In genomic region chr9:48980781-48981180, GRCm38 (mm10) we compare ENCODE assay signal across 32 mouse cellular contexts. TPM values are rescaled to one million over a fixed set of nuclear protein-coding genes. Genes with fewer than 3 reads are reported as not detected.
DNase-seq lines count a peak whose midpoint lies in the region; ATAC-seq and TF ChIP-seq lines count a peak whose summit lies in the region.
"Had no signal": no experiment of that assay in that cellular context is flagged by ENCODE, and none has a peak within 500 bp of the region (broad histone marks: within the 10 kb centered on the region; RNA-seq: fewer than 3 reads in every experiment).

No protein-coding gene starts in this region.

- TF ChIP-seq EP300 in heart, postnatal 0 days (IDR thresholded peaks at IDR 0.05; ENCODE audit: low read depth): no peak

- no peak overlapping the region; the same call in 1 of the 2 replicates for H3K4me2 ChIP-seq in heart, embryonic 11.5 days
- H3K4me2 ChIP-seq in heart, embryonic 16.5 days (ENCODE audit: low read depth, low read length): no peak overlapping the region
- H3K4me2 ChIP-seq in heart, postnatal 0 days (ENCODE audit: low read depth, low read length): no peak overlapping the region
- H3K4me2 ChIP-seq: forebrain, embryonic 13.5 days; hindbrain, embryonic 14.5 days; limb, embryonic 15.5 days; lung, embryonic 14.5 days had no signal

- no peak for ATAC-seq in heart, embryonic 11.5 days (replicated peaks; ENCODE audit: insufficient number of reproducible peaks, low FRiP score, low TSS enrichment)
- ATAC-seq in heart, embryonic 16.5 days (replicated peaks; ENCODE audit: extremely low read depth, insufficient read depth, low FRiP score): no peak
- no peak for ATAC-seq in heart, postnatal 0 days (ENCODE audit: insufficient read depth, low read depth)
- no peak for ATAC-seq in granulocyte monocyte progenitor cell, adult 5-6 weeks (replicated peaks; ENCODE audit: poor library complexity, severe bottlenecking)
- ATAC-seq: forebrain, embryonic 13.5 days; inflammation-experienced regulatory T-cells, adult 6 months; Patski had no signal

- no peak for DNase-seq in heart, postnatal 10 days
- no peak for DNase-seq in heart, adult 8-10 months (ENCODE audit: low spot score)
- peak; percentile 56 for DNase-seq in CD4-positive helper T cell, adult 2 months (ENCODE audit: low read depth, low spot score)
- DNase-seq in heart, postnatal 0 days (ENCODE audit: low spot score): peak; percentile 27
- DNase-seq: adrenal gland, postnatal 10 days; cerebellum, adult 9-10 months; cerebellum, postnatal 36 days; gastrocnemius, postnatal 25 days; kidney, adult 11 months; kidney, postnatal 14 days; layer of hippocampus, adult 9-11 months; lung, embryonic 14.5 days; lung, postnatal 14 days; midbrain, embryonic 14.5 days; right cerebral cortex, adult 18-20 months; thymus, postnatal 14 days had no signal

- peak overlapping the region; percentile 68 for H3K27ac ChIP-seq in heart, embryonic 11.5 days (ENCODE audit: low read depth, low read length)
- H3K27ac ChIP-seq in heart, embryonic 16.5 days (ENCODE audit: low read length): peak overlapping the region; percentile 70
- H3K27ac ChIP-seq in heart, postnatal 0 days (ENCODE audit: low read depth): peak overlapping the region; percentile 73
- H3K27ac ChIP-seq: forebrain, embryonic 13.5 days; hindbrain, embryonic 14.5 days; limb, embryonic 10.5 days; limb, embryonic 15.5 days; liver, embryonic 14.5 days had no signal

- no peaks in the 10 kb centered on the region for H3K9me3 ChIP-seq in heart, embryonic 11.5 days (replicated peaks; ENCODE audit: control insufficient read depth, low read length)
- no peaks in the 10 kb centered on the region for H3K9me3 ChIP-seq in heart, embryonic 16.5 days (replicated peaks; ENCODE audit: control insufficient read depth, low read length)
- no peaks in the 10 kb centered on the region for H3K9me3 ChIP-seq in heart, postnatal 0 days (replicated peaks; ENCODE audit: control insufficient read depth, low read length)
- H3K9me3 ChIP-seq: forebrain, embryonic 13.5 days; G1E; limb, embryonic 10.5 days; limb, embryonic 15.5 days had no signal

- intact Hi-C loops in heart, postnatal 10 days (cut with DNase I): loop anchor here (10.0 kb wide), 2 partner anchors 256 to 486 kb away; partner anchors contain the start of genes Gm5617 and Rbm7

- H3K36me3 ChIP-seq in heart, embryonic 11.5 days (ENCODE audit: control insufficient read depth, insufficient read depth, low read length): no peaks in the 10 kb centered on the region
- H3K36me3 ChIP-seq in heart, embryonic 16.5 days (ENCODE audit: control insufficient read depth, insufficient read depth): no peaks in the 10 kb centered on the region
- no peaks in the 10 kb centered on the region for H3K36me3 ChIP-seq in heart, postnatal 0 days (replicated peaks; ENCODE audit: control insufficient read depth, insufficient read depth, low read length)
- H3K36me3 ChIP-seq: G1E; limb, embryonic 15.5 days had no signal

- 58% methylated on average over 3 of the region's 3 CpGs for WGBS in heart, embryonic 11.5 days (ENCODE audit: insufficient replicate concordance)
- WGBS in heart, embryonic 16.5 days: 29% methylated on average over 3 of the region's 3 CpGs
- 12% methylated on average over 3 of the region's 3 CpGs for WGBS in heart, postnatal 0 days

- H3K27me3 ChIP-seq in heart, embryonic 11.5 days (ENCODE audit: control insufficient read depth, insufficient read depth, low read length): no peaks in the 10 kb centered on the region
- no peaks in the 10 kb centered on the region for H3K27me3 ChIP-seq in heart, embryonic 16.5 days (ENCODE audit: control insufficient read depth, insufficient read depth, low read length)
- H3K27me3 ChIP-seq in heart, postnatal 0 days (ENCODE audit: control insufficient read depth, insufficient read depth, low read length): no peaks in the 10 kb centered on the region
- H3K27me3 ChIP-seq: forebrain, embryonic 13.5 days; limb, embryonic 15.5 days; Patski had no signal

- TF ChIP-seq CTCF in heart, postnatal 0 days (IDR thresholded peaks at IDR 0.05; ENCODE audit: low read depth): no peak

- H3K4me1 ChIP-seq in heart, embryonic 11.5 days (ENCODE audit: control insufficient read depth, insufficient read depth, low read length): peaks cover 10% of the 10 kb centered on the region
- peaks cover 2% of the 10 kb centered on the region for H3K4me1 ChIP-seq in heart, embryonic 16.5 days (ENCODE audit: control insufficient read depth, insufficient read depth, low read length)
- peaks cover 9% of the 10 kb centered on the region; the same call in 1 of the 2 replicates for H3K4me1 ChIP-seq in heart, postnatal 0 days (ENCODE audit: control insufficient read depth, insufficient read depth)

- no peak overlapping the region for H3K4me3 ChIP-seq in heart, embryonic 11.5 days (ENCODE audit: low read depth, low read length)
- no peak overlapping the region for H3K4me3 ChIP-seq in heart, embryonic 16.5 days (ENCODE audit: low read length)
- no peak overlapping the region for H3K4me3 ChIP-seq in heart, postnatal 0 days (ENCODE audit: low read depth, low read length)
- H3K4me3 ChIP-seq: forebrain, embryonic 13.5 days; limb, embryonic 10.5 days; limb, embryonic 15.5 days had no signal

- no peak overlapping the region for H3K9ac ChIP-seq in heart, embryonic 11.5 days (ENCODE audit: low read depth, low read length)
- no peak overlapping the region for H3K9ac ChIP-seq in heart, embryonic 16.5 days (ENCODE audit: low read length)
- no peak overlapping the region for H3K9ac ChIP-seq in heart, postnatal 0 days (replicated peaks; ENCODE audit: low read depth, low read length)
- H3K9ac ChIP-seq: forebrain, embryonic 13.5 days; hindbrain, embryonic 14.5 days; limb, embryonic 15.5 days; liver, embryonic 14.5 days; lung, embryonic 14.5 days had no signal

RNA-seq across cellular contexts. Expression of gene Usp28, which starts 4.4 kb away (rescaled TPM):
- 106 and 119 TPM in 2 replicates for polyA plus RNA-seq in heart, embryonic 11.5 days (2014; fragmentation: Nextera tagmentation; extraction: Ambion mirVana)
- 100 to 1,000 TPM; 161 to 198 TPM for total RNA-seq in heart, postnatal 10 days (2021)
- 119 and 121 TPM in 2 replicates for polyA plus RNA-seq in heart, embryonic 16.5 days (2015; fragmentation: Nextera tagmentation; extraction: Ambion mirVana)
- total RNA-seq in heart, adult 8-10 months (2022): 100 to 1,000 TPM; 120 to 141 (median 134) TPM
- 102 and 136 TPM in 2 replicates for total RNA-seq in heart, postnatal 0 days (2014; rRNA removed; ENCODE audit: low replicate concordance)
- 87.2 and 93.1 TPM in 2 replicates for polyA plus RNA-seq in heart, postnatal 0 days (2015; fragmentation: Nextera tagmentation; extraction: Ambion mirVana)
- 16.5 and 17.2 TPM in 2 replicates for total RNA-seq in granulocyte monocyte progenitor cell, adult 5-6 weeks (2014; fragmentation: Nextera tagmentation)
- total RNA-seq in granulocyte monocyte progenitor cell, adult 5-6 weeks (2017): 10.0 and 17.4 TPM in 2 replicates

RNA-seq across cellular contexts. Expression of gene Htr3b, which starts 16.0 kb away (rescaled TPM):
- not detected in 2 replicates for polyA plus RNA-seq in heart, embryonic 11.5 days (2014; fragmentation: Nextera tagmentation; extraction: Ambion mirVana)
- total RNA-seq in heart, postnatal 10 days (2021): not detected
- polyA plus RNA-seq in heart, embryonic 16.5 days (2015; fragmentation: Nextera tagmentation; extraction: Ambion mirVana): 0.07 and 0.08 TPM in 2 replicates
- total RNA-seq in heart, adult 8-10 months (2022): not detected
- total RNA-seq in heart, postnatal 0 days (2014; rRNA removed; ENCODE audit: low replicate concordance): not detected in 2 replicates
- not detected in 2 replicates for polyA plus RNA-seq in heart, postnatal 0 days (2015; fragmentation: Nextera tagmentation; extraction: Ambion mirVana)
- total RNA-seq in granulocyte monocyte progenitor cell, adult 5-6 weeks (2014; fragmentation: Nextera tagmentation): not detected in 2 replicates
- not detected in 2 replicates for total RNA-seq in granulocyte monocyte progenitor cell, adult 5-6 weeks (2017)
- total RNA-seq: G1E; gastrocnemius, postnatal 25 days; hematopoietic stem cell, adult 5-6 weeks; left cerebral cortex, postnatal 10 days; monocyte, adult 5-6 weeks; neutrophil, adult 5-6 weeks had no signal
- polyA plus RNA-seq: forebrain, embryonic 13.5 days; G1E; inflammation-experienced regulatory T-cells, adult 6 months; kidney, embryonic 14.5 days; limb, embryonic 10.5 days; limb, embryonic 15.5 days; lung, embryonic 14.5 days; midbrain, embryonic 14.5 days; Patski had no signal

Comparison
In these comparisons a context has a peak if more than half of its experiments do, and no peak if none do; other contexts are left out.
1. DNase-seq: peak in CD4-positive helper T cell, adult 2 months (single experiment) and heart, postnatal 0 days (single experiment); none in heart, postnatal 10 days (0 of 2) and heart, adult 8-10 months (single experiment).
2. Peak in every context shown above with its lines, with median percentiles within 50 percentile points of each other: H3K27ac ChIP-seq.